Mouse (Mus musculus) kidney, adult 2 months (tissue): ENCODE data around the gene Tmf1.

Experiments
- CTCF ChIP-seq: fragments of 200-500 bp; conservative IDR thresholded peaks from 2 replicates; pipeline ENCODE4 v1.5.1; 2011; ENCODE audit warnings: low read depth, mild to moderate bottlenecking, control low read depth, low read length, moderate library complexity, mixed read lengths; ENCODE audit not compliant: insufficient read depth, insufficient read length
- POLR2A ChIP-seq: fragments of 200-500 bp; IDR thresholded peaks from one replicate; pipeline ENCODE4 v1.6.1; 2011; ENCODE audit warnings: low read depth, low read length, control low read depth

- TF ChIP-seq CTCF (no peak), POLR2A (no peak)
These were observed 64.1 kb downstream of the Tmf1 start for GRCm38 (mm10) chr6:97114821-97115220.
